Mouse (Mus musculus) forelimb bud, embryonic 11.5 days (tissue): ENCODE measurements around the gene Retsat.

Experiments
- DNase-seq: peaks from one replicate; pipeline ENCODE4 v3.0.0-alpha.2; 2012; ENCODE audit warnings: low read depth, low spot score

The Retsat gene

DNA sequence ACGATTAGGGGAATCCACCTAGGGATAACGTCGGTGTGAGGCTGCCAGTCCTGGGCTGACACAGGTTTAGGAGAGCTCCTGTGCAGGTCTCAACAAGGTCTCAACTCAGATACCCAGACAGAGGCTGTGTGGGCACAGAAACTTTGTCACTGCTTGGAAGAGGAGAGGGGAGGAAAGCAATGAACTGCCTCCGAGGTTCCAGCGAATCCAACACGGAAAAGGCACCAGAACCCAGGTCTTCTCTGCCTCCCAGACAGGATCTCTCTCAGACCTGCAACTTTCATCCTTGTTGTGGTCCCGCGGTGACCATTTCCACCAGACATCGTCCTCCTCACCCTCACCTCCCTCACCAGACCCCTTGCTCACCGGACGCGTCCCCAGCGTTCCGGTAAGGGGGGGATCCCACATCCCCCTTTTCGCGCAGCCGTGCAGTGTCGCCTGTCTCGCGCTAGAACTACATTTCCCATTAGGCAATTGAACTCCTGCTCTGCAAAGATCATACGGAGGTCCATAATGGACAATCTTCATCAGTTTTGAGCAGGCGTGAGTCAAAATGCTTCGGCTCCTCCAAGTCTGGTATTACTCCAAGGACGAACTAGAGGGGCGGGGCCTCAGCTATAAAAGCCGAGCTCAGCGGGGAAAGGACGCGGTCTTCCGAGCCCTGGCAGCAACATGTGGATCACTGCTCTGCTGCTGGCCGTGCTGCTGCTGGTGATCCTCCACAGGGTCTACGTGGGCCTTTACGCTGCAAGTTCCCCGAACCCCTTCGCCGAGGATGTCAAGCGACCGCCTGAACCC lies at the start of gene Retsat, which contains the start of gene Elmod3:
TSS of gene Retsat (plus strand) at position 520 of the 798 bp plus-strand sequence.
TSS of gene Elmod3 (minus strand) at position 458 of the 798 bp plus-strand sequence.
- peak; percentile 96 for DNase-seq

DNA sequence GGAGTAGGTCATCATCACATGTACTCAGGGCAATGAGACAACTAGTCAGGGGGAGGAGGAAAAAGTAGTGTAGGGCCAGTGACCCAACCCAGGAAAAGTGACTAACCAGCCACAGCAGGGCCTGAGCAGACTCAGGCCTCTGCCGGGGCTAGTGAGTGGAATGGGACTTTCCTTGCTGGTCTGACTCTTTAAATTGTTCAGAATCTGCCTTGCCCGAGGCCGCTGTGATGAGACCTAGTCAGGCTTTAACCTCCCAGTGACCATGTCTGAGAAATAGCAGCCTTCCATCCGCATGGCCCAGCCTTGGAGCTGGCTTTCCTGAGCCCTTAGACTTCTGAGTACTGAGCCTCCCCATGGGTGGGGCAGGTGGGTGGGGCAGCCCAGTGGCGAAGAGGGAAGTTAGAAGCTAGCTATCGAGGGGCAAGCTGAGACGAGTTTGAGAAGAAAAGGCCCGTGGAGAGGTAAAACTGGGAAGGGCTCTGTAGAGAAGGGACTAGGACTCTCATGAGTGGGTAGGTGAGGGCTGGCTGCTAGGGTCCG lies 49.2 kb upstream of the Retsat start:
- DNase-seq = no peak

DNA sequence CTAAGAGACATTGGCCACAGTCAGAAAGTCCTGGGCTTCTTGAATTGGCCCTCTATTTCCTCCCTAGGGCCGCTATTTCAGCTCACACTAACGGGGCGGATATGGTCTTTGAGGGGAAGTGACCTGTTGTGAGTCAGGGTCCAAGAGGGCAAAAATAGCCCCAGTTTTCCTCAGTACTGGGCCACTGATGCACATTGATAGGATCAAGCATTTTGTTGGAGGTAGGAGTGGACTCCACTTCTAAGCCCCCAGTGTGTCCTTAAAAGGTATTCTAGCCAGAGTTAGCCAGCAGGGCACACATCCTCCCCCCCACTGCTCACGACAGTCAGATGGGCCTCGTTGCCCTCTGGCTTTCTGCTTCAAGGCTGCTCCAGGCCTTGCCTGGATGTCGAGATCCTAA lies 48.2 kb upstream of the Retsat start:
- no peak for DNase-seq

DNA sequence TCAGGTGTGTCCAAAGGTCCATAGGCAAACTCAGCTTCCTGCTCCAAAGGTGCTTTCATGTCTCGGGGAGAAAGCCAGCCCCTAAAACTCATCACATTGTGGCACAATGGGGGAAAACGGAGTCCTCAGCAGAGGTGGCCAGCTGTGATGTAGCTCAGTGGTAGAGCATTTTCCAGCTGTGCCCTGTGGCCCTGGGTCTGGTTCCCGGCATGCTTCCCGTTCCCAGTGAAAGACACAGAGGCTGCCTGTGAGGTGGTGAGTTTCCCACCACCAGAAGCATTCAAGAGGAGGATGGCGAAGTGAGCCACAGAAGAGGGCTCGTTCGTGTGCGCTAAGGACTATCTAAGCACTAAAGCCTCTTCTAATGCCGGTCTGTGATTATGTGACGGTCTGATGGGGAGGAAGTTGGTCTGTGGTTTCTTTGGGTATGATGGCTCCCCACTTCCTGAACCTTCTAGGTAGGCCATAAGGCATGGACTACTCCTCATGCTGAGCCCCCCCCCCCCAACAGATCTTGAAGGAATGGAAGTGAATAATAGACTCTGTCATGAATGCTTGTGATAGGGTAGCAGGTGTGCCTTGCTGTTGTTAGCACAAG lies 47.7 kb upstream of the Retsat start:
- DNase-seq = no peak

DNA sequence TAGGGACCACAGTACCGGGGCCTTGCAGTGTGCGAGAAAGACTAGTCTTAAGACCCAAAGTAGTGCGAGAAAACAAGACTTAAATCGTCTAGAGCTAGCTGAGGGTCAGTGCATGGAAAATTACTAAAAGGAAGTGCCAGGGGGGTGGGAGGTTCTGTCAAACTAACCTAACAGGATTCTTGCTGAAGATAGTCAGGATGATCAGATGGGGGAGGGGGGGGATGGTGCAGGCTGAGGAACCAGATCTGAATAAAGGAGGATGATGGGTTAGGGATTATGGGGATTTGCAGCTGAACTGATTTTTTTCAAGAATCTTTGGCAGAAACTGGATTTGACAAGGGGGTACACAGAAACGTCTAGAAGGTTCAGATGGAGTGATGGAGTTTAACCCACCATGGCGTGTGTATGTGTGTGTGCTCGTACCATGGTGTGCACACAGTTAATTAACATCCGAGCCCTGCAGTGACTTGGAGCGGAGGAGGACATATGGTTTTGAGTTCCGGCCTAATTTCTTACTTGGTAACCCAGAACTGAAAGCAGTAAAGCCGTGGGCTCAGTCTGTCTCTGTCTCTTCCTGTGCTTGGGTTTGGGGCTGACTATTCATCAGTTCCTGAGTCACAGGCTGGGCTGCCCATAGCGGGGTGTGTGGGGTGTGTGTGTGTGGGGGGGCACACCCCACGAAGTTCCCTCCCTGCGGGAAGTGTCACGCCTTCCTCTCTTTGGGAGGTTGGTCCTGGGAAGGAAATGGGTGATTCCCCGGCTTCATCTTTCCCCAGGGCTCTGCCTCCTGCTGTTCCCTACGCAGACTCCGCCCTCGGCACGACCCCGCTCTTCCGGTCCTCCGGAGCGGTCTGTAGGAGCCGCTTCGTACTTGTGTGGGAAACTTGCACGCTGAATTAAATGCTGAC lies 45.9 kb upstream of the Retsat start:
- DNase-seq = peak; percentile 74

DNA sequence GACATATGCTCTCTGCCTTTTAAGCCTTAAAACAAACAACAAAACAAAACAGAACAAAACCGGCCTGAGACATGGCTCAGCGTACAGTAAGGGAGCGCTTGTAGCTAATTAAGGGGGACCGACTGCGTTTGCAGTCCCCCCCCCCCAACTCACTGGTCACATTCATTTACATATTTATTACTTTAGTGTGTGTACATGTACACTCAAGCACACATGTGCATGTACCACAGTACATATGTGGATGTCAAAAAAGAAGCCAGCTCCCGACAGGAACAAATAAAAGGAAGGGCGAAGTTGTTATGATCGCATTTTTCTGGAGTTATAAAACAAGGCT lies 45.2 kb upstream of the Retsat start:
- no peak for DNase-seq

DNA sequence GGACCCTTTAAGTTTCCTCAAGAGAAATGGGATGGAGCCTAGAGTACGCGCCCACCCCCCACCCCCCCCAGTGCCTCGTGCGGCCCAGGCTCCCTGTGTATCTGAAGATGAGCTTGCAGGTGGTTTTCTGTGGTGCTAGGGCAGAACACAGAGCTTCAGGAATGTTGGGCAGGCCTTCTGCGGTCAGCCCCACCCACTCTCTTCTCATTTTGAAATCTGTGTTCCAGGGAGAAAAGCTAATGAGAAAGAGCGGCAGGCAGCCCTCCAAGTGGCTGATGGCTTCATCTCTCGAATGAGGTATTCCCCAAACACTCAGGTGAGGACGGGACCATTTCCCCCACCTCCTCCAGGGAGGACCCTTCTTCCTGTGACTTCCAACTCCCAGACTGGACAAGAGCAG lies 37.5 kb upstream of the Retsat start:
- no peak for DNase-seq

DNA sequence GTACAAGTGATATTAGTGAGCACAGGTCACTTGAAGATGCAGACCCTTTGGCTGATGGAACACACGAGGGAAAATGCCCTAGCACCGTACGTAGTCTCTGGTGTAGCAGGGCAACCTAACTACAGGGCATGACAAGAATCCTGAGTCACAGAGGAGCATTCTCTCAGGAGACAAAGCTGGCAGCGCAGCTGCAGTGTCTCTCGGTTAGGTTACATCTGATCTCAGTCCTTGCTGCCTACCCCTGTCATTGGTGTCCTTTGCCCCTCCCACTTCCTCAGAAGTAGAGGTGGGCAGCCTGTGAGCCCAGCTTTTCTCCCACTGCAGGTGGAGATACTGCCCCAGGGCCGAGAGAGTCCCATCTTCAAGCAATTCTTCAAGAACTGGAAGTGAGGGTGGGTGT lies 35.8 kb upstream of the Retsat start:
- no peak for DNase-seq

DNA sequence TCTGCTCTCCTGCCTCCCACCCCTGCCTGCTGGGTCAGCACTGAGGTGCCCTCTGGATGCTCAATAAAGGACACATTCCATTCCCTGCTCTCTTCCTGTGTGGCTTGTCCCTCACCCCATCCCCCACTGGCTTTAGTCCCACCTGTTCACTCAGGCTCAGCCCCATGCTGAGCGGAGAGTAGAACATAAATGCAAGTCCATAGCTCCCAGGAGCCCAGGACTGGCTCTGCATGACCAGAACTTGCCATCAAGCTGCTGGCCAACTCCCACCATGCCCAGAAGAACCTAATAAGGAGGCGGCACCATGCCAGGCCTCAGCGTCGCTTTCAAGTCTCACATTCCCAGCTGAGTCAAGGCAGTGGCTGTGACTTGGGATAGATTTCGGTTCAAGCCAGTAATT lies 35.4 kb upstream of the Retsat start:
- DNase-seq = no peak

DNA sequence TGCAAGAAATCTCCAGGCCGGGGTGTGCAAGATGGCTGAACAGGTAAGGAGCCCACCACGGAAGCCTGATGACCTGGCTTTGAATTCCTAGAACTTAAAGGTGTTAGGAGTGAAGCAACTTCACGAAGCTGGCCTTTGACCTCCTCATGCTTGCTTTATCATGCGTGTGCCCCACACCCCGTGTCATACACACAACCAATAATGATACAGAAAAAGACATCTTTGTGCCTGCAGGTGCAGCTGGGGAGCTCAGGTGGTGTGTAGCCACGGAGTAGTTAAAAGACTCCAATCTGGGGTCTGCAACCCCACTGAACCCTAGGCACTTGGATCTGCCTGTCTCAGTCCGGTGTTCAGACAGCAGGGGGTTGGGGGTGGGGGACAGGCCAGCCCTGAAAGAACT lies 32.8 kb upstream of the Retsat start:
- DNase-seq = no peak

DNA sequence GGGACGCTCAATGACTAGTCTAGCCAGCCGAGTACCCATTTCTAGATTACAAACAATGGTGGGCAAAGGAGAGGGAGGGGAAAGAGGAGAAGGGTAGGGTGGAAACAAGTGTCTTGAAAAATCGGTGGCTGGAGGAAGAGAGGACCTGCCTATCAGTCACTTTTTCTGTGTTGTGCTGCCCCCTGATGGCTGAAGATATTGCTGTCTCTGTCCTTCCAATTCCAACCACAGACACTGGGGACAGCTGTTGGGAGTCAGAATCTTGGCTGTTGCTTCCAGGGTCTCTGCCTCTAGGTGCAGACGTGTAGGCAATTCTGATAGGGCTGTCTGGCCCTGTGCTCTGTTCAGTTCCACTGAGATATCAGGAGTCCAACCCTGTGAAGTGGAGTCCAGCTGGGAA lies 32.2 kb upstream of the Retsat start:
- peak; percentile 83 for DNase-seq

DNA sequence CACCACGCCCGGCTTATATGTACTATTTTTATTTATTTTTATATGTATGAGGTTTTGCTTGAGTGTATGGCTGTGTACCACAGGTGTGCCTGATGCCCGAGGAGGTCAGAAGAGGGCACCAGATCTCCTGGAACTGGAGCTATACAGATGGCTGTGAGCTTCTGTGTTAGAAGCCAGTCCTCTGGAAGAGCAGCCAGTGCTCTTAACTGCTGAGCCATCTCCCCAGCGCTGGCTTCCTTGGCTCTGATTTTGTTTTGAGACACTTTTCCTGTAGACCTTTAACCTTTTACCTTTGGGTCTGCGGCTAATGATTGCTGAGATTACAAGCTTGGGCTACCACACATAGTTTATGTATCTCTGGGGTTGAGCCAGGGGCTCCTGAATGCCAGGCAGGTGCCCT lies 30.8 kb upstream of the Retsat start:
- DNase-seq = no peak

DNA sequence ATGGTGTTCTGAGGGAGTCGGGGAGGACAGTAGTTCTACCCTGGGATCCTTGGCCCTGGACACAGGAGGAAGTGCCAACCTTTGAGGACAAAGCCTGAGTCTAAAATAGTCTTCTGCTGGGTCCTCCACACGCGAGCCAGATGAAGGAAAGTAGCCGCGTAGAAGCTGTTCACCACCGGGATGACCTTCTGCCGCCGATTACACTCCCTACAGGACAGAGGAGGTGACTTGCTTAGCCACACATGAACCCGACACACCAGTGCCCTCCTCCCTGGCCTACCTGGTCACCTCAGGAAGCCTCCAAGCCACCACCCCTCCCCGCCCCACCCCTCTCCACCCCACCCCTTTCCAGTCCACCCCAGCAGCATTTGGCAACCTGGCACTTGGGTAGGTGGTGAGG lies 29.5 kb upstream of the Retsat start:
- DNase-seq = no peak

DNA sequence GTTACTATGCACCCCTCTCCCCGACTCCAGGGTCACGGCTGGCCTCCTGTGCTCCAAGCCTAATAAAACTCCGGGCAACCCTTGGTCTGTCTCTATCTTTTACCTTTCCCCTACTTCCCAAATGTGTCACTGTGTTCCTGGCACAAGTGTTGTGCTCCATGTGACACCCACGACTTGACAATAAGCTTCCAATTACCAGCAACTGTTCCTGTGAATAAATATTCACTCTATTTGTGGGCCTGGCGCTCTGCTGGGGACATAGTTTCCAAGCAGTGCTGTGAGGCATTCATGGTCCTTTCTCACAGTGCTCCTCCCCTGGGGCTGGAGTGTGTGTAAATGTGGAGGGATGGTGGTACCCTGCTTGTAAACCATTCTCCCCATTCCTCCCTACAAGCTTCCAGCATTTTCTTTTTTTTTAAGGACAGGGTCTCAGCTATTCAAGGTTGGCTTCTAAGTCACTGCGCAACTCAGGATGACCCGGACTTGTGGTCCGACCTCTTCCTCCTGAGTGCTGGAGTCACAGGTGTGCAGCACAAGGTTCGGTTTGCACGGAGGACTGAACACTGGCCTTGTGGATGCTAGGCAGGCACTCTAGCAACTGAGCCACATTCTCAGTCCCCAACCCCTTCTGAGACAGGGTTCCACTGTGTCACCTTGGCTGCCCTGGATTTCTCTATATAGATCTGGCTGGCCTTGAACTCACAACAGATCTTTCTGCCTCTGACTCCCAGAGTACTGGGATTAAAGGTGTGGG lies 27.5 kb upstream of the Retsat start:
- no peak for DNase-seq

DNA sequence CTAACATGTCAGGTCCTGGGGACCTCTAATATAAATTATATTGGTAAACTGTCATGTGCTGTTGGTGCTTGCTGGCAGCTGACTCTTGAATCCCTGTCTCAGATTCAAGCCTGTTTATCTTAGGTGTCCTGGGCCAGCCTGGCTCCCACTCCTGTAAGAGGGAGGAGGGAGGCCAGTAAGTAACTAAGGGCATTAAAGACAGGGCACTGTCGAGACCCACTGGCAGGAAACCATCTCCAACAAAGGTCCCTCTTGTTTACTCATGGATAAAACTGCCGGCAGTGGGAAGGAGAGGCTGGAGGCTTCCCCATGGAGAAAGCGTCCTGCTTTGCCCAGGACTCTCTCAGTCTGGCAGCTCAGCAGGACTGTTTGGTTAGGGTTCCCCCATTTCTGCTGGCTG lies 26.4 kb upstream of the Retsat start:
- DNase-seq = no peak

DNA sequence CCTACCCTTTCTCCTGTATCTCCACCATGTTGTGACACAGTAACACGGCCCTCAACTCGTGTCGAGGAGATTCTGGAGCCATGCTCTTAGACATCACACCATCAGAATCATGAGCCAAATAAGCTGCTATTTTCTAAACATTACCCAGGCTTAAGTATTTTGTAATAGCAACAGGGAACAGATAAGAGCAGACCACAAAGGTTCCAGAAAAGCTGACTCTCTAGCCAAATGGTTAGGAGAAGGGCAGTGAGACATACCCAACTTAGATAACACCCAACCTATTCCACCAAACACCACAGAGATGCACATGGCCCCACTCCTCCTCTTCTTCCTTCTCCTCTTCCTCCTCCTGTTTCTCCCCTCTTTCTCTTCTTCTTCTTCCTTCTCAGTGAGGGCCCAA lies 22.2 kb upstream of the Retsat start:
- no peak for DNase-seq

DNA sequence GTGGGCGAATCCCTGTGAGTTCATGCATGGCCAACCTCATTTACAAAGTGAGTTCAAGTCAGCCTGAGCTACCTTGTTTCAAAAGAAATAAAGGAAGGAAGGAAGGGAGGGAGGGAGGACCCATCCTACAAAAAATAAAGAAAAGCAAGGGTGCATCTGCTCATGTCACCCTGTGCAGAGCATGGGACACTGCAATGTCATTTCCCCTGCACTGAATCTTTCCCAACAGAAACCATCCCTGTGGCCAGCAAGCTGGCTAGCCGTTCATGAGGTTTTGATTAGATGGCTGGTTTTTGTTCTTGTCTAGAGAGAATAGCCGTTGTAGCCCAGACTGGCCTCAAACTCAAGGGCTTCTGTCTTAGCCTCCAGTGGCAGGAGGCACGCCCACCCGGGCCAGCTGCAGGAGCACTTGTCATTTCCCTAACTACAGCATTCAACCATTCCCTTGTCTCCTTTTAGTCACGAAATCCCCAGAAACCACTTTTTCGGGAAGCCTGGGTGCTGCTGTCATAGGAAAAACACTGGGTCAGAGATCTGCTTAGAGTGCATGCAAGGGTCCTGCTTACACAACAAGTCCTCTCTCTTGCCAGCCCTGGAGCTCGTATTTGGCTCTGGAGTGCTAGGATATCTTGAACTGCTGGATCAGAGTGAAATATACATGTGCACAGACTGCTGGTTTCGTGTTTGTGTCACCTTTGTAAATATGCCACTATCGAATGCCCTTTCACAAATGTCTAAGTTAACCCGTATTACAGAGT lies 16.5 kb upstream of the Retsat start:
- DNase-seq = no peak

DNA sequence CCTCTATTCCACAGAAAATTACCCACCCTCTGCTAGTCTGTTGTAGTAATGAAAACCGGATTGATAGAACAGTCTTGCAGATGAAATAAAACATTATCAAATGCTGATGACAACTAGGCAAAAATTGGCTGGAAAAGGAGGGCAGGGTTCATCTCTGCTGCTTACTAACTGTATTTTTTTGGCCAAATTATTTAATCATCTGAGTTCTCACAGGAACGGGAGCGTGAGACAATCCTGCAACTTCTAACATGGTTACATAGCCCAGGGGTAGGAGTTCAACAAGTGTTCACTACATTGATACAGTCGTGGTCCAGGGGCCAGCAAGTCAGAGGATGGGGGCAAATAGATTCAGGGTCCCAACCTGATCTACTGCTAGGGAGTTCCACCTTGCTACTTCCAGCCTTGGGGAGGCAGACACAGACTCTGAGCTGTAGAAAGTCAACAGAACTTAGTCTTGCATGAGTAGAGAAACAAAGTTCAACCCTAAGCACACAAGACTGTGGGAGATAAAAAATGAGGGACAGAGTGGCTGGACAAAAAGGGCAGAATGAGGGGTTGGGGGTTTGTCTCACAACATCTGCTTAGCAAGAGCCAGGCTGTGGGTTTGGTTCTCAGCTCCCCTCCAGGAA lies 14.9 kb upstream of the Retsat start:
- no peak for DNase-seq

DNA sequence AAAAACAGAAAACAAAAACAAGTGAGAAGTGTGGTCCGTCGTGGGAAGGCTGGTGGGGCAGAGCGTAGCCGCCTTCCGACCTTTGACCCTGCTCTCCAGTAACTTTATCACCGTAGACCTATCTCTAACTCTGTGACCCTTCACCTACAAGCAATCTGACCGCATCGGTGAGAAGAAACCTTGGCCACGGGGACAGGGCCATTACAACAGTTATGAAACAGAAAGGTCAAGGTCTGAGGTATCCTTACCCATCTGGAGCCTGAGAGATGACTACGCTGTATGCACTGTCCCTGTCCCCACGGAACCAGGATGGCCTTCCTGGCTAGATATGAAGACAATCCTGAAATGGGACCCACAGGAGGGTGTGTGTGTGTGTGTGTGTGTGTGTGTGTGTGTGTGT lies 14.1 kb upstream of the Retsat start:
- no peak for DNase-seq

DNA sequence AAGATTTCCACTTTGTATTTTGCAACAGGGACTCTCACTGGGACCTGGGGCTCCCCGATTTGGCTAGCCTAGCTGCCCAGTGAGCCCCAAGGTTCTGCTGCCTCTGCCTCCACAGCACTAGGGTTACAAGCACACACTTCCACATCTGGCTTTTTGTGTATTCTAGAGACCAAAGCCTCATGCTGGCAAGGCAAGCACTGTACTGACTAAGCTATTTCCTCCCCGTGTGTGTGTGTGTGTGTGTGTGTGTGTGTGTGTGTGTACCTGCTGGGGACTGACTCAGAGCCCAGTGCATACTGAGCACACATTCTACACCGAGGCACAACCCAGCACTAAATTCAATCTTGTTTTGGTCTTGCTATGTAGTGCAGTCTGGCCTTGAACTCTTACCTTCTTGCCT lies 11.6 kb upstream of the Retsat start:
- DNase-seq = no peak
